Mouse (Mus musculus) left cerebral cortex, adult 2 months (tissue): ENCODE results near the gene Mpnd. TPM values are rescaled to one million over a fixed set of nuclear protein-coding genes. Genes with fewer than 3 reads are reported as not detected.

Source experiments
- DNase-seq, 2 experiments: peaks; one replicate each; pipeline ENCODE4 v3.0.0; 2021 to 2022; ENCODE audit warnings: low spot score in 2 of 2, mixed read lengths in 1 of 2; ENCODE audit errors: extremely low spot score in 1 of 2
- H3K27ac ChIP-seq: fragments of 200-600 bp; 2 replicates; pipeline ENCODE4 v1.8.1; 2022
- H3K4me3 ChIP-seq: fragments of 200-600 bp; 2 replicates; pipeline ENCODE4 v1.8.1; 2022
- CTCF ChIP-seq: fragments of 200-600 bp; IDR thresholded peaks from 2 replicates; pipeline ENCODE4 v1.8.1; 2022; ENCODE audit warnings: antibody characterized with exemption, mild to moderate bottlenecking, moderate library complexity
- intact Hi-C: fragments of 180-260 bp; cut with DNase I; formaldehyde crosslinking; loops from one replicate; pipeline ENCODE4 v1.15.1; 2025
- long read RNA-seq, 2 experiments: library from polyadenylated mRNA; stranded (forward); transcript quantifications; one replicate each; pipeline ENCODE4 v2.0.0; 2021; ENCODE audit warnings: borderline mapping rate in 2 of 2
- total RNA-seq, 2 experiments: library from RNA; stranded (reverse); gene quantifications; 2 replicates each; pipeline ENCODE4 v1.2.3; 2021

Mpnd gene
- total RNA-seq = 10 to 100 TPM; 90.8 to 91.2 TPM
- long read RNA-seq, experiment 1, transcript Mpnd-204 (13 exons, 1,701 nt) = major isoform, 72 of 110 reads
- long read RNA-seq, experiment 1, partial matches to known transcripts = 24 of 110 reads
- long read RNA-seq, experiment 1, other reads (novel, unspliced or antisense) = 14 of 110 reads
- long read RNA-seq, experiment 2, transcript Mpnd-204 (13 exons, 1,701 nt) = major isoform, 60 of 103 reads
- long read RNA-seq, experiment 2, partial matches to known transcripts = 23 of 103 reads
- long read RNA-seq, experiment 2, other reads (novel, unspliced or antisense) = 20 of 103 reads

GRCm38 (mm10) chr17:56005415-56006061 is at the start of gene Mpnd, which contains the start of gene Stap2:
Gene Mpnd (plus strand): TSS chr17:56005711.
Gene Stap2 (minus strand): TSS chr17:56005584.
- H3K4me3 ChIP-seq = 0 out of 2 replicates have a peak within 1 kb of the TSS, but pooled peaks have one; percentile 33
- DNase-seq = no peak
- intact Hi-C loops = no loop called here
- no peak for TF ChIP-seq CTCF
- H3K27ac ChIP-seq = no peak within 1 kb of the TSS

GRCm38 (mm10) chr17:55956129-55956528 is 49.4 kb upstream of the Mpnd start:
- DNase-seq = peak; percentile 83 to 85
- intact Hi-C loops = loop anchor here (2.0 to 10.0 kb wide), 4 partner anchors 64 to 1601 kb away; partner anchors contain the start of genes Ubxn6 and Zfp959
- no peak for TF ChIP-seq CTCF
- H3K4me3 ChIP-seq = peak overlapping the region; percentile 60
- 0 out of 2 replicates have a peak overlapping the region, but pooled peaks have one; percentile 22 for H3K27ac ChIP-seq

- H3K27ac ChIP-seq = no peak overlapping the region
- TF ChIP-seq CTCF = no peak
- intact Hi-C loops = loop anchor here (2.0 to 10.0 kb wide), 4 partner anchors 64 to 1602 kb away; partner anchors contain the start of genes Ubxn6 and Zfp959
- DNase-seq = no peak
- H3K4me3 ChIP-seq = peak overlapping the region; percentile 60
These were observed 48.9 kb upstream of the Mpnd start for GRCm38 (mm10) chr17:55956591-55956990.

GRCm38 (mm10) chr17:55957168-55957567 is 48.3 kb upstream of the Mpnd start:
- intact Hi-C loops = loop anchor here (2.0 to 10.0 kb wide), 4 partner anchors 65 to 1602 kb away; partner anchors contain the start of genes Ubxn6 and Zfp959
- Histone ChIP-seq H3K27ac (no peak overlapping the region), H3K4me3 (no peak overlapping the region)
- peak; percentile 63 to 67 for DNase-seq
- TF ChIP-seq CTCF = peak; percentile 96

- intact Hi-C loops = loop anchor here (2.0 to 10.0 kb wide), 4 partner anchors 66 to 1603 kb away; partner anchors contain the start of genes Ubxn6 and Zfp959
- peak; percentile 9 to 11 for DNase-seq
- H3K27ac ChIP-seq = peak overlapping the region; percentile 96
These were observed 47.6 kb upstream of the Mpnd start for GRCm38 (mm10) chr17:55957726-55958583.

GRCm38 (mm10) chr17:55958584-55958886 is 47.0 kb upstream of the Mpnd start:
- intact Hi-C loops = loop anchor here (5.0 to 10.0 kb wide), 3 partner anchors 66 to 1604 kb away; partner anchors contain the start of gene Zfp959

More at GRCm38 (mm10) chr17:55957726-55958583, 47.6 kb upstream of the Mpnd start:
- H3K4me3 ChIP-seq = peak overlapping the region; percentile 53
- TF ChIP-seq CTCF = no peak

GRCm38 (mm10) chr17:55958918-55959728 is 46.4 kb upstream of the Mpnd start, which contains the start of gene Yju2:
Gene Yju2 (plus strand): TSS chr17:55959099.
- intact Hi-C loops = loop anchor here (1.0 to 10.0 kb wide), 4 partner anchors 50 to 1604 kb away; partner anchors contain the start of gene Zfp959

More at GRCm38 (mm10) chr17:55958584-55958886, 47.0 kb upstream of the Mpnd start:
- Histone ChIP-seq H3K27ac (peak overlapping the region; percentile 96), H3K4me3 (peak overlapping the region; percentile 53)
- peak; percentile 16 to 17 for DNase-seq
- no peak for TF ChIP-seq CTCF

GRCm38 (mm10) chr17:55959946-55960740 is 45.4 kb upstream of the Mpnd start:
- peak; percentile 9 to 13 for DNase-seq
- Histone ChIP-seq H3K27ac (peak overlapping the region; percentile 70; the same call in 1 of the 2 replicates), H3K4me3 (peak overlapping the region; percentile 53)
- no peak for TF ChIP-seq CTCF
- intact Hi-C loops = loop anchor here (1.0 to 10.0 kb wide), 4 partner anchors 49 to 1605 kb away; partner anchors contain the start of gene Zfp959

More at GRCm38 (mm10) chr17:55958918-55959728, 46.4 kb upstream of the Mpnd start, which contains the start of gene Yju2:
- TF ChIP-seq CTCF = no peak
- Histone ChIP-seq H3K4me3 (peak within 1 kb of the TSS; percentile 53), H3K27ac (peak within 1 kb of the TSS; percentile 96)
- peak; percentile 92 to 95 for DNase-seq

- TF ChIP-seq CTCF = no peak
- no peak overlapping the region for H3K4me3 ChIP-seq
- intact Hi-C loops = no loop called here
- H3K27ac ChIP-seq = no peak overlapping the region
- DNase-seq = peak; percentile 9
These were observed 44.7 kb upstream of the Mpnd start for GRCm38 (mm10) chr17:55960791-55961190.
